Mouse (Mus musculus): Measurements from ENCODE around the gene Lhx3. TPM values are rescaled to one million over a fixed set of nuclear protein-coding genes. Genes with fewer than 3 reads are reported as not detected.

The Lhx3 gene
- polyA plus RNA-seq, 1 experiment = not detected

DNA sequence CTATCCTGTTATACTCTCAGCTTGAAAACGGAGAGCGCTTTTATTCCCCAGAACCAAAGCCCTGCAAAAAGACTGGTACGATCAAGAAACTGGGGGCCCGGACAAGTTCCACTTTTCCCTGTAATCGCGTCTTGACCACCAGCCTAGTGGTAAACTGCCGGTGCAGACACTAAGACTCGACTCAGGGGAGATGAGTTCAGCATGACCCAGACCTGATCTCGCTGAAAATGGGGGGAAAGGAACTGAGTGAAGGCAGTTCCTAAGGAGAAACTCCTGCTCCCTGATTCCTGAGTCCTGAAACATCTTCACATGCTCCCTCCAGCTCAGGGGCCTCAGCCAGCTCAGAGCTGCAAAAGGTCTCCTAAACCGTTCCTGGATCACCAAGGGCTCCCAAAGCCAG lies 2.3 kb downstream of the Lhx3 start:
- H3K4me1 ChIP-seq (ENCODE audit: control insufficient read depth, insufficient read depth, low read length) = no peaks in the 10 kb centered on the region
- no peak overlapping the region for H3K27ac ChIP-seq (ENCODE audit: insufficient read depth, low read length)
- TF ChIP-seq CTCF (IDR thresholded peaks at IDR 0.05; ENCODE audit: borderline replicate concordance, insufficient read depth, low read length) = no peak
- TF ChIP-seq POLR2A (IDR thresholded peaks at IDR 0.05; ENCODE audit: low read depth, low read length) = no peak
- H3K4me3 ChIP-seq (ENCODE audit: insufficient read depth, low read length) = no peak overlapping the region

DNA sequence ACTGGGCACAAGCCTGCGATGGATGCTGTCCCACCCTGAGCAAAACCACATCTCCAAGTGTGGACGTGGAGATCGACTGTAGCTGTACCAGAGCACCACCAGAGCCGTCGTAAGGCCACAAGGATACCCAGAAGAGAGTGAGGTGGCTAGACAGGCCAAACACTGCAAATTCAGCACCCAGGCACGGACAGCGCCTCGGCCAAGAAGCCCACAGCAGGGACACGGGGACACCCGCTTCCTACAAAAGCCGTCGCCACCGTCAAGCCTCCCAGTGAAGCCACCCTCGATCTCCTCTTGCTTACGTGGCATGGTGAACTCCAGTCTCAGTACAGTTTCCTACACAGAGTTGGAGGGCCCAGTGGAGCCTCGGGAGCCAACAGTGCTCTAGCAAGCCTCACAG lies 3.0 kb downstream of the Lhx3 start:
- TF ChIP-seq POLR2A (IDR thresholded peaks at IDR 0.05; ENCODE audit: low read depth, low read length) = no peak
- Histone ChIP-seq H3K27ac (ENCODE audit: insufficient read depth, low read length) (no peak overlapping the region), H3K4me1 (ENCODE audit: control insufficient read depth, insufficient read depth, low read length) (no peaks in the 10 kb centered on the region), H3K4me3 (ENCODE audit: insufficient read depth, low read length) (no peak overlapping the region)

DNA sequence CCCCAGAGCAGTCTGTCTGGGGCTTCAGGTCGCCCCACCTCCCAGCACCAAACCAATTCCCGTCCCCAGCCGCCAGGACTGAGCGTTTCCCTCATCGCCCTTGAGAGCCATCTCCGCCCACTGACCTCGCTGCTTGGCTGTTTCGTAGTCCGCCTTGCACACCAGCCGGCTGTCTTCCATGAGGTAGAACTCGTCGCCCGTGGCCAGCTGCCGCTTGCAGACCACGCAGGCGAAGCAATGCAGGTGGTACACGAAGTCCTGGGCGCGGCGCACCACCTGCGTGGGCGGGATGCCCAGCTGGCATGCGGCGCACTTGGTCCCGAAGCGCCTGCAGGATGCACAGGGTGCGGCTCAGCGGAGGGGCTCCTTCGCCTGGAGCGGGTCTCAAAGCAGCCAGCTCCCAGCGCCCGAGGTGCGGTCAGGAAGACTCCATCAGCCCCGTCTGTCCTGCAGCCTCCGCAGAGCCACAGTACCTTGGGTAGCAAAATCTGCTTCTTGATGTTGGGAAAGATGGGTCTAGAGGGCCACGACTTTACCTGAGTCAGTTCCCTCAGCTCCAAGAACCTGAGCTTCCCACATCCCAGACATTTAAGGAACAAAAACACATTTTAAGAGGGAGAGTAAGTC lies 5.1 kb downstream of the Lhx3 start:
- TF ChIP-seq POLR2A (IDR thresholded peaks at IDR 0.05; ENCODE audit: low read depth, low read length) = no peak
- no peak for TF ChIP-seq CTCF (IDR thresholded peaks at IDR 0.05; ENCODE audit: borderline replicate concordance, insufficient read depth, low read length)
- H3K4me3 ChIP-seq (ENCODE audit: insufficient read depth, low read length) = no peak overlapping the region
- no peaks in the 10 kb centered on the region for H3K4me1 ChIP-seq (ENCODE audit: control insufficient read depth, insufficient read depth, low read length)
- no peak overlapping the region for H3K27ac ChIP-seq (ENCODE audit: insufficient read depth, low read length)

DNA sequence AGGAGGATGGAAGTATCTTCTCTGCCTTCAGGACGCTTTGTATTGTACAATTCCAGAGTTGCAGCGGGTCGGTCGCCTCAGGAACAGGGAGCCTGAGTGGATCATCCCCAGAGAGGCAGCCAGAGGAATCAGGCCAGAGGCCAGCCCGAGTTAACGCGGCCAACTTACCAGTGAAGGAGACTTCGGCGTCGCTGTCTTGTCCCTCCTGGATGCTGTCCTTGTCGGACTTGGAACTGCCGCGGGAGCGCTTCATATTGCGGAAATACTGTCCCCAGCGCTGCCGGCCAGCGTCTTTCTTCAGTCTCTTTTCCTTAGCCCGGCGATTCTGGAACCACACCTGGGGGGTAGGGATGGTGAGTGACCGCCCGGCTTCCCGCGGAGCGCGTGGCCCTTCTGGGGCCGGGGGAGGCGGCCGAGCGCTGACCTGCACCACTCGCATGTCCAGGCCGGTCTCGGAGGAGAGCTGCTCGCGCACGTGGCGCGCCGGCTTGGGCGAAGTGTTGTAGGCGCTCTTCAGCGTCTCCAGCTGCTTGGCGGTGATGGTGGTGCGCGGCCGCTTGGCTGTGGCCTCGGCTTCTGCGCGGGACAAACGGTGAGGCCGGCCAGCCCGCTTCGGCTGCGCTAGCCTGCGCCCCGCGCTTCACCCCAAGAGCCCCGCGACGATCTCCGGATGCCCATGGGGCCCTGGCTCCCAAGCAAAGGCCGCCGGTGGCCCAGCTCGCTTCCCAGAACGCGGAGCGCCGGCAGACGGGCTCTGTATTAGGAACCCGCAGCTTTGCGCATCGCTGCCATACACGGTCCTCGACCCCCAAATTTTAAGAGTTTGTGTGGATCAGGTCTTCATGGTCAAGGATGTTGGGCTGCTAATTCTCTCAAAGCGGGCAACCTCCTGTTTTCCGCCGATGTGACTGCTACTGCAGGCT lies 5.9 kb downstream of the Lhx3 start:
- H3K4me1 ChIP-seq (ENCODE audit: control insufficient read depth, insufficient read depth, low read length) = no peaks in the 10 kb centered on the region
- TF ChIP-seq POLR2A (IDR thresholded peaks at IDR 0.05; ENCODE audit: low read depth, low read length) (no peak), CTCF (IDR thresholded peaks at IDR 0.05; ENCODE audit: borderline replicate concordance, insufficient read depth, low read length) (no peak)
- H3K27ac ChIP-seq (ENCODE audit: insufficient read depth, low read length) = no peak overlapping the region
- H3K4me3 ChIP-seq (ENCODE audit: insufficient read depth, low read length) = no peak overlapping the region

DNA sequence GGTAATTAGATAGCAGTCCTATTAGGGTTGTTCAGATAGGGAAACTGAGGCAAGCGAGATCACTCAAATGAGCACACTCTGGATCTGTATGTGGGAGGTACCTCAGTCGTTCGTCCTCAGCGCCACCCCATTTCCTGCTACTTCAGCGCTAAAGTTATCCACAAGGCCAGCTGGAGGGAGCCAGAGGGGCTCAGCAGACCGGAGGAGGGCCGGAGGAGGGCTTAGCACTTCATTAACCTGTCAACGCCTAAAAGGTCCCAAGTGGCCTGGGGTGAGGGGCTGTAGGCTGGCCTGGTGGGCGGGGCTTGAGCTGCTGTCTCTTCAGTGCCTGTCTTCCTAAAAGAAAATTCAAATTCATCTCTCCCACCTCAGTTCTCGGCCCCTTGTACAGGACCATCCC lies 9.6 kb downstream of the Lhx3 start:
- Histone ChIP-seq H3K4me1 (ENCODE audit: control insufficient read depth, insufficient read depth, low read length) (no peaks in the 10 kb centered on the region), H3K4me3 (ENCODE audit: insufficient read depth, low read length) (no peak overlapping the region)

DNA sequence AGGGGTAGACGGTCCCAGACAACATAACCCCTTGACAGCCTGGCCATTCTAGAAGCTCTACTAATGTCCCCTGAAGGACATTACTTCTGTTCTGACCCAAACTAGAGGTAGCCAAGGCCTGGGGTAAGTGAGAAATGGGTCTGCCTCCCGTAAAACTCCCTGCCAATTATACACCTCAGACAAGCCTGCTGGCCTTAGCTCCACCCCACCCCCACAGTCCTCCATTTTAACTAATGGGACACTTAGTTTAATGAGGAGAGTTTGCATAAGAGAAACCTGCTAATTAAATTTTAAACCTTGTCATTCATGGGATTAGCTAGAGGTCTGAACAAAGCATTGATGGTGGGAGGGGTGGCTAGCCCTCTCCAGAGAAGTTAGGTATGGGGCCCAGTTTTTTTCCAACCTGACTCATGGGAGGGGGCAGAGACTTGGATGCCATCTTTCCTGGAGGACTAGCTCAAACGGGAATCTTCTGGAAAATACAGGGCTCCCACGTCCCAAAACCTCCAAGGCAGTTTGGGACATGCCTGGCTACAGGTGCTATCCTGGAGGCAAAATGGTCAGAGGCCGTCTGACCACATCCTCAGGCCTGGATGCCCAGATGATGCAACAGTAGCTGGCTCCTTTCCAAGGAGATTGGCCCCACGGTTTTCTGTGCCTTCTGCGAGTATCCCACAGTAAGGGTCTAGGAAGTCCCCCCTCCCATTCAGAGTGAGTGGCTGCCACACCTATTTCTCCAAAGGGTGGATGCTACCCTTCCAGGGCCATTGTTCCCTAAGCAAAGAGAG lies 13.3 kb downstream of the Lhx3 start:
- no peak overlapping the region for H3K4me3 ChIP-seq (ENCODE audit: insufficient read depth, low read length)
- TF ChIP-seq CTCF (IDR thresholded peaks at IDR 0.05; ENCODE audit: borderline replicate concordance, insufficient read depth, low read length) = no peak
- no peak for TF ChIP-seq POLR2A (IDR thresholded peaks at IDR 0.05; ENCODE audit: low read depth, low read length)
- no peaks in the 10 kb centered on the region for H3K4me1 ChIP-seq (ENCODE audit: control insufficient read depth, insufficient read depth, low read length)
- H3K27ac ChIP-seq (ENCODE audit: insufficient read depth, low read length) = no peak overlapping the region

More for the DNA sequence above, 9.6 kb downstream of the Lhx3 start:
- H3K27ac ChIP-seq (ENCODE audit: insufficient read depth, low read length) = no peak overlapping the region
- TF ChIP-seq POLR2A (IDR thresholded peaks at IDR 0.05; ENCODE audit: low read depth, low read length) = no peak
- no peak for TF ChIP-seq CTCF (IDR thresholded peaks at IDR 0.05; ENCODE audit: borderline replicate concordance, insufficient read depth, low read length)

DNA sequence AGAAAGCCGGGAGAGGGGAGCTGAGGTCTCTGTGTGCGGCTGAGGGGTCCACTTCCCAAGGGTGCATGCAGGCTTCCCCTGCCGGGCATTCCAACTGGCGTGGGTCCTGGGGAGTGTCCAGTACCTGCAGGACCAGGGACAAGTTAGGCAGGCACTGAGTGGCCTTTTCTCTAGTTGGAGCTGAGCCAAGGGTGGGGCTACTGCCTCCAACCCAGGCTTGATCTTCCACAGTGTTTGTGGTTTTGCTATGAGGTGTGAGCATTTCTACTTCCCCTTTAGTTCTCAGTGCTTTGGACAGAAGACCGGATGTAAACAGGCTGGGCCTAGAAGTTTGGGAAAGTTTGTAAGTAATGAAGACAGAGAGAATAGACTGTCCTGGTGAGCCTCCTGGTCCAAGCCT lies 19.6 kb downstream of the Lhx3 start:
- no peak overlapping the region for H3K27ac ChIP-seq (ENCODE audit: insufficient read depth, low read length)
- H3K4me1 ChIP-seq (ENCODE audit: control insufficient read depth, insufficient read depth, low read length) = no peaks in the 10 kb centered on the region
- no peak overlapping the region for H3K4me3 ChIP-seq (ENCODE audit: insufficient read depth, low read length)
- no peak for TF ChIP-seq CTCF (IDR thresholded peaks at IDR 0.05; ENCODE audit: borderline replicate concordance, insufficient read depth, low read length)
- no peak for TF ChIP-seq POLR2A (IDR thresholded peaks at IDR 0.05; ENCODE audit: low read depth, low read length)

DNA sequence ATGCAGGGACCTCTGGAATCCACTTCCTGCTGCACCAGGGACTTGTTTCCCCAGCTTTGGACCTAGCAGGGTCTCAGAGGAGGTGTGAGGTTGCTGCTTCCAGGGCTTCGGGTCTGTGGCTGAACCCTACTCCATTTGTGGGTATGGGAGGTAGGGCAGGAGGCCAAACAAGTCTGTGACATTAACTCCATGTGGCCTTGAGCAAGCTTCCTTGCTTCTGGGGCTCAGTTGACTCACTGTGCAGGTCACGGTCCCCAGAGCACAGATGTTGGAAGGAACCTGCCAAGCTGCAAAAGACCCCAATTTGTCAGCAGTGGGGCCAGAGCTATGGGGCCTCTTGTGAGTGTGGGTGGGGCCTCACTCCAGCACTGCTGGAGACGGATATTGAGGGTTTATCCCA lies 23.7 kb downstream of the Lhx3 start:
- no peak overlapping the region for H3K4me3 ChIP-seq (ENCODE audit: insufficient read depth, low read length)
- no peak overlapping the region for H3K27ac ChIP-seq (ENCODE audit: insufficient read depth, low read length)
- TF ChIP-seq CTCF (IDR thresholded peaks at IDR 0.05; ENCODE audit: borderline replicate concordance, insufficient read depth, low read length) = no peak
- TF ChIP-seq POLR2A (IDR thresholded peaks at IDR 0.05; ENCODE audit: low read depth, low read length) = no peak
- no peaks in the 10 kb centered on the region for H3K4me1 ChIP-seq (ENCODE audit: control insufficient read depth, insufficient read depth, low read length)

DNA sequence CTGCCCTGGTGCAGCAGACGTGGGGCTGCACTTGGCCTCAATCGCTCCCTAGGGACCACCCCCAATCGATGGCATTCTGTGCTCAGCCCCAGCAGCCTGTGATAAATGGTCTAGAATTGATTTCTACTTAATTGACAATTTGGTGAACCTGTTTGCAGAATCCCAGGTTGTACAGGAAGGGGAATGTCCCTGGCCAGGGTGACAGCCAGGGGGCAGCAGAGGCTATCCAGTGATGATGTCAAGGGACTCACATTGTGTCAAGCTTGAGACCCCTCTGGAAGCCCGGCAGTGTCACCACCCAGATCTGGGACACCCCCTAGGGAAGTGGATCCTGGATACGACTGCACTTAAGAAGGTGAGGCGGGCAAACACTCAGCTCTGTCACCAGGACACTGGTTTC lies 25.4 kb downstream of the Lhx3 start:
- Histone ChIP-seq H3K27ac (ENCODE audit: insufficient read depth, low read length) (no peak overlapping the region), H3K4me1 (ENCODE audit: control insufficient read depth, insufficient read depth, low read length) (no peaks in the 10 kb centered on the region), H3K4me3 (ENCODE audit: insufficient read depth, low read length) (no peak overlapping the region)
- TF ChIP-seq POLR2A (IDR thresholded peaks at IDR 0.05; ENCODE audit: low read depth, low read length) = no peak
- TF ChIP-seq CTCF (IDR thresholded peaks at IDR 0.05; ENCODE audit: borderline replicate concordance, insufficient read depth, low read length) = peak; percentile 78; the same call in 1 of the 2 replicates
